Comparison of ENCODE assay signal across 23 mouse cellular contexts in the genomic region with DNA sequence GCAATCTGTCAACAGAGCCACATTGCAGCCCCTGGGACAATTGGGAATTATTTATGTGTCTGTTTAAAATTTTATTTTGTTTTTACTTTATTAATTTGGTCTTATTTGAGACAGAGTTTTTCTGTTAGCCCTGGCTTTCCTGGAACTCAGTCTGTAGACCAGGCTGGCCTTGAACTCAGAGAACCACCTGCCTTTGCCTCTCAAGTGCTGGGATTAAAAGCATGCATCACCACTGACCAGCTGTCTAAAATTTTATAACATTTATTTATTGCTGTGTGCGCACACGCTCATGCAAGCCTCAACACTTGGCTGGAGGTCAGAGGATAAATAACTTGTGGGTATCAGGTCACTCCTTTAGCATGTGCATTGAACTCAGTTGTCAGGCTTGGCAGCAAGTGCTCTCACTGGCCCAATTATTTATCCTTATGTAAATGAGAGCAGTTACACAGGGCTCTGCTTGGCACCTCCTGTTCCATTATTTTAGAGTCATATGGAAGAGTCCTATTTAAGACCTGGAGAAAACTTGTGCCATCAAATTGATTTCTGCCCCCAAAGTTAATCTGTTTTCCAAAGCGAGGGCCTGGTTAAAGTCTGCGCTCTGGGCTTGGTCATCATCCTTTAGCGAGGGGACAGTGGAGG. TPM values are rescaled to one million over a fixed set of nuclear protein-coding genes. Genes with fewer than 3 reads are reported as not detected.
DNase-seq lines count a peak whose midpoint lies in the region; ATAC-seq and TF ChIP-seq lines count a peak whose summit lies in the region.
"Had no signal": no experiment of that assay in that cellular context is flagged by ENCODE, and none has a peak within 500 bp of the region (broad histone marks: within the 10 kb centered on the region; RNA-seq: fewer than 3 reads in every experiment).

No protein-coding gene starts in this region.

- H3K27me3 ChIP-seq in limb, embryonic 14.5 days (ENCODE audit: control insufficient read depth, insufficient read depth, low read length) = no peaks in the 10 kb centered on the region
- H3K27me3 ChIP-seq in limb, embryonic 10.5 days (ENCODE audit: low read depth, poor library complexity, severe bottlenecking) = no peaks in the 10 kb centered on the region
- no peaks in the 10 kb centered on the region for H3K27me3 ChIP-seq in kidney, embryonic 15.5 days
- H3K27me3 ChIP-seq: embryonic facial prominence, embryonic 13.5 days; heart, embryonic 13.5 days; hindbrain, embryonic 12.5 days had no signal

- no peak overlapping the region for H3K9ac ChIP-seq in limb, embryonic 14.5 days (ENCODE audit: low read depth, low read length, severe bottlenecking)
- H3K9ac ChIP-seq in kidney, embryonic 15.5 days = no peak overlapping the region
- H3K9ac ChIP-seq: embryonic facial prominence, embryonic 13.5 days; heart, embryonic 13.5 days; hindbrain, embryonic 12.5 days had no signal

- H3K27ac ChIP-seq in limb, embryonic 14.5 days (replicated peaks; ENCODE audit: low read depth, low read length) = no peak overlapping the region
- no peak overlapping the region for H3K27ac ChIP-seq in limb, embryonic 10.5 days
- no peak overlapping the region for H3K27ac ChIP-seq in kidney, embryonic 15.5 days
- H3K27ac ChIP-seq: embryonic facial prominence, embryonic 13.5 days; heart, embryonic 13.5 days; hindbrain, embryonic 12.5 days had no signal

- no peak for TF ChIP-seq POLR2A in limb, embryonic 14.5 days (IDR thresholded peaks at IDR 0.05; ENCODE audit: borderline replicate concordance, extremely low read depth, insufficient read depth, insufficient read length)

- no peak overlapping the region for H3K4me2 ChIP-seq in limb, embryonic 14.5 days (replicated peaks; ENCODE audit: low read depth, low read length, severe bottlenecking)
- H3K4me2 ChIP-seq in kidney, embryonic 15.5 days = no peak overlapping the region
- H3K4me2 ChIP-seq: embryonic facial prominence, embryonic 13.5 days; heart, embryonic 13.5 days; hindbrain, embryonic 12.5 days had no signal

- intact Hi-C loops in gastrocnemius, postnatal 36 days (cut with DNase I) = no loop called here

- 0 out of 2 replicates have a peak, but pooled peaks cover 3% of the 10 kb centered on the region for H3K4me1 ChIP-seq in limb, embryonic 14.5 days (ENCODE audit: control insufficient read depth, insufficient read depth, low read length)
- H3K4me1 ChIP-seq in limb, embryonic 10.5 days = peaks cover 14% of the 10 kb centered on the region
- no peaks in the 10 kb centered on the region; the same call in 1 of the 2 replicates for H3K4me1 ChIP-seq in kidney, embryonic 15.5 days
- H3K4me1 ChIP-seq: embryonic facial prominence, embryonic 13.5 days; hindbrain, embryonic 12.5 days had no signal

- 81% methylated on average over 5 of the region's 5 CpGs for WGBS in limb, embryonic 14.5 days
- WGBS in limb, embryonic 10.5 days = 91% methylated on average over 5 of the region's 5 CpGs
- WGBS in kidney, embryonic 15.5 days = 65% methylated on average over 5 of the region's 5 CpGs

- ATAC-seq in limb, embryonic 14.5 days (ENCODE audit: low FRiP score, low read depth) = peak; percentile 47; the same call in 1 of the 2 replicates
- ATAC-seq in kidney, embryonic 15.5 days (replicated peaks; ENCODE audit: low FRiP score) = no peak
- ATAC-seq: CD4-positive, CD25-positive, alpha-beta regulatory T cell, adult 4 months; forebrain, embryonic 16.5 days; hindbrain, embryonic 16.5 days; inflammation-experienced regulatory T-cells, adult 6 months; intestine, postnatal 0 days had no signal

- no peaks in the 10 kb centered on the region for H3K9me3 ChIP-seq in limb, embryonic 14.5 days (ENCODE audit: control insufficient read depth, low read length)
- no peaks in the 10 kb centered on the region for H3K9me3 ChIP-seq in limb, embryonic 10.5 days (replicated peaks)
- peaks cover 4% of the 10 kb centered on the region for H3K9me3 ChIP-seq in kidney, embryonic 15.5 days (replicated peaks)
- H3K9me3 ChIP-seq: G1E; hindbrain, embryonic 12.5 days had no signal

- H3K36me3 ChIP-seq in limb, embryonic 14.5 days (ENCODE audit: control insufficient read depth, insufficient read depth, low read length) = peaks cover 35% of the 10 kb centered on the region
- H3K36me3 ChIP-seq in limb, embryonic 10.5 days = peaks cover 41% of the 10 kb centered on the region
- peaks cover 23% of the 10 kb centered on the region for H3K36me3 ChIP-seq in kidney, embryonic 15.5 days

- no peak overlapping the region for H3K4me3 ChIP-seq in limb, embryonic 14.5 days (replicated peaks; ENCODE audit: low read length)
- H3K4me3 ChIP-seq in limb, embryonic 10.5 days = no peak overlapping the region
- no peak overlapping the region for H3K4me3 ChIP-seq in kidney, embryonic 15.5 days (replicated peaks)
- H3K4me3 ChIP-seq: embryonic facial prominence, embryonic 13.5 days; erythroblast, embryonic 14.5 days; heart, embryonic 13.5 days; hindbrain, embryonic 12.5 days had no signal

- DNase-seq in adrenal gland, adult 2 months = peak; percentile 31
- DNase-seq in adrenal gland, adult 18-20 months (ENCODE audit: low spot score in 2 of 2) = no peak
- peak; percentile 62 for DNase-seq in gastrocnemius, adult 18-20 months (ENCODE audit: low spot score)
- DNase-seq in gastrocnemius, postnatal 36 days = no peak
- DNase-seq in limb, embryonic 14.5 days (ENCODE audit: low spot score) = no peak
- DNase-seq in limb, embryonic 10.5 days (ENCODE audit: low spot score) = no peak
- DNase-seq: B cell, adult 2 months; cerebellum, adult 11 months; cerebellum, adult 8-10 months; cerebellum, postnatal 25 days; heart, postnatal 10 days; heart, postnatal 4 days had no signal

RNA-seq across cellular contexts. Expression of gene Nol11, which starts 44.2 kb away (rescaled TPM):
- total RNA-seq in adrenal gland, adult 2 months (2021) = 10 to 100 TPM; 24.5 to 25.3 TPM
- polyA plus RNA-seq in adrenal gland, adult 2 months (2012; rRNA removed) = 2.1 and 2.6 TPM in 2 replicates
- 10 to 100 TPM; 22.0 to 22.3 TPM for total RNA-seq in adrenal gland, adult 18-20 months (2021)
- total RNA-seq in gastrocnemius, adult 18-20 months (2021) = 10 to 100 TPM; 11.7 to 14.4 TPM
- 10 to 100 TPM in 1 of 2 experiments, 1 to 10 TPM in 1; 9.3 to 12.8 TPM for total RNA-seq in gastrocnemius, postnatal 36 days (2021)
- polyA plus RNA-seq in limb, embryonic 14.5 days (2012; rRNA removed) = 25.3 and 28.0 TPM in 2 replicates
- 45.4 and 53.9 TPM in 2 replicates for polyA plus RNA-seq in limb, embryonic 14.5 days (2014; fragmentation: Nextera tagmentation; extraction: Ambion mirVana)
- polyA plus RNA-seq in limb, embryonic 10.5 days (2016; fragmentation: Nextera tagmentation; extraction: Ambion mirVana) = 74.5 and 77.7 TPM in 2 replicates
- polyA plus RNA-seq in kidney, embryonic 15.5 days (2015; fragmentation: Nextera tagmentation; extraction: Ambion mirVana) = 58.1 and 59.2 TPM in 2 replicates

Comparison
In these comparisons a context has a peak if more than half of its experiments do, and no peak if none do; other contexts are left out.
1. DNase-seq: peak in adrenal gland, adult 2 months (single experiment) and gastrocnemius, adult 18-20 months (single experiment); none in adrenal gland, adult 18-20 months (0 of 2), gastrocnemius, postnatal 36 days (0 of 2), limb, embryonic 14.5 days (single experiment) and limb, embryonic 10.5 days (single experiment).